Mouse (Mus musculus) layer of hippocampus, adult 8-10 months (tissue): ENCODE data around the gene Sec1. TPM values are rescaled to one million over a fixed set of nuclear protein-coding genes. Genes with fewer than 3 reads are reported as not detected.

Experiments
- DNase-seq, 2 experiments: peaks; one replicate each; pipeline ENCODE4 v3.0.0; 2022; ENCODE audit warnings: low spot score in 2 of 2
- total RNA-seq, 4 experiments: library from RNA; stranded (reverse); gene quantifications; 2 replicates each; pipeline ENCODE4 v1.2.4; 2022

The Sec1 gene
- 1 to 10 TPM; 1.6 to 4.6 (median 3.3) TPM for total RNA-seq

DNA sequence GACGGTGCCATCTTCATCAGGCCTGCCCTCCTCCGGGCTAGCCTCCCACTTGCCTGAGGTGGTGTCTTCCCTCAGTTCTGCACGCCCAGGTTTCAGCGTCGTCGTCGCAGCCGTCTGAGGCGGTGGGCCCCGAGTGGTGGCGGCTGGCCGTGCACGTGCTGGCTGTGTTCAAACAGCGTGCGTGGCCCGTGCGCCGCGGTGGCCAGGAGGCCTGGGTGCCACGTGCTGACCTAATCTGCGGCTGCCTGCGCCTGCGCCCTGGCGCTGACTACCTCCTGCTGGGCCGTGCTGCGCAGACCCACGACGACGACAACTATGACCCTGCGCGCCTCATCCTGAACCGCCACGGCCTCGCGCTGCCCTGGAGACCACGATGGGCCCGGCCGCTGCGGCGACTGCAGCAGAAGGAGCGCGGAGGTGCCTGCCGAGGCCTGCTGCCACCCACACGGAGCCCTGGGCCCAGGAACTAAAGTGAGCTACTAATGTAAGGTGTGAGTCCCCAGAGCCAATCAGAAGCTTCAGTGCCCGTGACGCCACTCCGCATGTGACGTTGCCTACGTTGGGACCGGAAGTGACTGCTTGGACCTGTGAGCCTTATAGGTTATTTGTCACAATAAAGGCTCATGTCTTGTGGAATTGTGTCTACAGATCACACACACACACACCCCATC lies at the start of gene Sec1:
TSS of gene Sec1 (minus strand) at position 482 of the 671 bp plus-strand sequence.
- DNase-seq: no peak

- DNase-seq: peak; percentile 87 to 89
Observed at GRCm38 (mm10) chr7:45742338-45742737, 48.1 kb upstream of the Sec1 start.

GRCm38 (mm10) chr7:45741777-45742176 lies 47.6 kb upstream of the Sec1 start:
- DNase-seq: peak in 1 of 2 experiments; percentile 42

DNA sequence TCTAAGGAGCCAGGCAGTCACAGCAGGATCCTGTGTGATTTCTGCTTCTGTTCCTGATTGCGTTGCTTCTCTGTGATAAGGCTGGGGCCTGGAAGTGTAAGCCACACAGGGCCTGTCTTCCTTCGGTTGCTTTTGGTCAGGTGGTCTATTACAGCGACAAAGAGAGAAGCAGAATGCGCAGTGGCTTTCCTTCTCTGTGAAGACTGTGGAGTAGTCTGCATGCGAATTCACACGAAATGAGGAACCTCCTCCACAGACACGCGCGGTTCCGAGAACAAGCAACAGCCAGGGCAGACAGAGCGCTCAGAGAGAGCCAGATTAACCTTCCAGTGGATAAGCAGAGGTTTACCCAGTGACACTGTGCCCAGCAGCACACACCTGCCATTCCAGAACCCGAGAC lies 47.1 kb upstream of the Sec1 start:
- no peak for DNase-seq

DNA sequence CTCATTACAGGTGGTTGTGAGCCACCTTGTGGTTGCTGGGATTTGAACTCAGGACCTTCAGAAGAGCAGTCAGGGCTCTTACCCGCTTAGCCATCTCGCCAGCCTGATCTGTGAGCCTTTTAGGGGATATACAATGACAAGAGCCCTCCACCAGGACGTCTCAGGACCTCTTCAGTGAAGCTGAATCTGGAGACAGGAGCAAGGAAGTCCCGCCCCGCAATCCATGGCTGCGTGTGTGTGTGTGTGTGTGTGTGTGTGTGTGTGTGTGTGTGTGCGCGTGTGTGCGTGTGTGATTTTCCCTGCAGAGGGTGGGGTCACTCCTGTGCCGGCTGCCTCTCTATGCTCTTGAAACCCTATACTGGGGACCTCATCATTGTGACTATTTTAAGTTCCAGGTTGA lies 45.6 kb upstream of the Sec1 start:
- no peak for DNase-seq

- peak; percentile 70 to 85 for DNase-seq
Observed at GRCm38 (mm10) chr7:45739162-45739763, 45.1 kb upstream of the Sec1 start.

- DNase-seq: no peak
Observed at GRCm38 (mm10) chr7:45733477-45733876, 39.3 kb upstream of the Sec1 start.

GRCm38 (mm10) chr7:45730727-45731431 lies 36.7 kb upstream of the Sec1 start:
- no peak for DNase-seq

DNA sequence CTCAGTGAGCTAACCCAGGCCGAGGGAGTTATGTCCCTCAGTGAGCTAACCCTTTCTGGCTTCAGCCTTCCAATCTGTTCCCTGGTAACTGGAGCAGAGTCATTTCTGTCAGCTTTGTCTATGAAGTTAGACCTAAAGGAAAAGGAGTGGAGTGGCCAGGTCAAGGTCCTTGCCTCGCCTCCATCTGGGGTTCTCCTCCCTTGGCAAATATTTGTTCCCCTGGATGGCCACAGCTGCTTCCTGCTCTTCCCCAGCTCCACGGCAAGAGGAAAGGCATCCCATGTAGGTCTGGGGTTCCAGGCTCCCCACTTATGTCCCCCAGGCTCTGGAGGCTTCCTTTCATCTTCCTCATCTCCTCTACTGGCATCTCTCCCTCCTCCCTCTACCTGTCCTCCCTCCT lies 33.4 kb upstream of the Sec1 start:
- DNase-seq: no peak

DNA sequence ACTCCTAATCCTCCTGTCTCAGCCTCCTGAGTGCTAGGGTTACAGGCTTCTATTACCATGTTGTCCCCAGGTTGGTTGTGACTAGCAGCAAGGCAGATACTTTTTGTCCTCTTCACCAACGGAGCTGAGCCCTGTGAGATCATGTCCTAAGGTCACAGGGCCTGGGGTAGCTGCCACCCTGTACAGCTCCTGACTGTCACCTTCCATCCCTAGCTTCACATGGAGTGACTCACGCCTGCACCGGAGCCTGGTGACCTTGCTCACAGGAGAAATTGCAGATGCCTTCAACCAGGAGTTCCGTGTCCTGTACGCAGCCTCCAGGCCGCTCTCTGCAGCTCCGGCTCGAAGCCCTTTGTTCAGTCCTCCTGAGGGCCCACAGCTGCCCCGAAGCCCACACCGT lies 32.2 kb upstream of the Sec1 start:
- no peak for DNase-seq

DNA sequence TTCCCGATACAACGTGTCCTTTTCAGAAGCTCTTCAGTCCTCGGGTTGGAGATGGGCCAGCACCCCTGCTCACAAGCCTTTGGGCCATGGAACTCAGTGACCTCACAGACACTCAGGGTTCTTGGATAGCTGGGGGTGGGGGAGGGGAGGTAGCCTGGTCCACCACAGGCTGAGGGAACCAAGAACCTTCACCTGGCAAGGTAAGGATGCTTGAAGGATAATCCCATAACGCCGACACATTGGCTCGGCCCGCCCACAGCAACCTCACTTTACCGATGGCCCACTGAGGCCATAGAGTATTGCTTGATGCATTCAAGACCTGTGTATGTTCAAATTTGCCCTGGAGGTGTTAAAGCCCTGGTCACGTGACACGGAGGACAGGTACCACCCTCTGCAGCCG lies 31.5 kb upstream of the Sec1 start, which contains the start of gene Spaca4:
TSS of gene Spaca4 (minus strand) at position 101 of the 400 bp plus-strand sequence.
- DNase-seq: no peak

DNA sequence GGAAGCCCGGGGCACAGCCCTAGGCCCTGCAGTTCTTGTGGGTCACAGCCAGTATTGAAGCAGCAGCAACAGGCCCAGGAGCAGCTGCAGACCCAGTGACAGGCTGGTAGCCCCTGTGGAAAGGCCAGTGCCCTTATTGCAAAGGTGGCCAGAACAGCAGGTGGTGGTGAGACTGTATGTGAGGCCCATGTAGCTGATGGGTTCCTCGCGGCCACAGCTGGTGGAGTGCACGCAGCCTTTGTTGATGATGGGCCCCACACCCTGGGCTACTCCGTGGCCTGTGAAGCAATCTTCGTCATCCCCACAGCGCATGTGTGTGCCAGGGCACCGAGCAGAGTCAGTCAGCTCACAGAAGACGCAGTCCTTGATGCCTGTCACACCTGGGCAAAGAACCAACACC lies 30.9 kb upstream of the Sec1 start:
- DNase-seq: no peak

- DNase-seq: no peak
Observed at GRCm38 (mm10) chr7:45723781-45724180, 29.6 kb upstream of the Sec1 start.

DNA sequence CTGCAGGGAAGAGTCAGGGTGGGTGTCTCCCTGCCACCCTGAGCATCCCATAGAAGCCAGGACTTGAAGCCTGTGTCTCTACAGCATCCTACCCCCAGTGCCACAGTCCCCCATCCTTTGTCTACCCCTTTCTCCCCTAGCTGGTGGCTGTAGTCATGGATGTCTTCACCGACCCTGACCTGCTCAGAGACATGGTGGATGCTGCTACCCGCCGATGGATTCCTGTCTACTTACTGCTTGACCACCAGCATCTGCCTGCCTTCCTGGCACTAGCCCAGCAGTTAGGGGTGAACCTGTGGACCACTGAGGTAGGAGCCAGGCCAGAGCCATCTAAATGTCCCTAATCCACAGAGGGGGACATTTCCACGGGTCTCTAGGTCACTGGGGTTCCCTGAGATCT lies 29.1 kb upstream of the Sec1 start:
- DNase-seq: no peak

- DNase-seq: no peak
Observed at GRCm38 (mm10) chr7:45722348-45722713, 28.1 kb upstream of the Sec1 start.

DNA sequence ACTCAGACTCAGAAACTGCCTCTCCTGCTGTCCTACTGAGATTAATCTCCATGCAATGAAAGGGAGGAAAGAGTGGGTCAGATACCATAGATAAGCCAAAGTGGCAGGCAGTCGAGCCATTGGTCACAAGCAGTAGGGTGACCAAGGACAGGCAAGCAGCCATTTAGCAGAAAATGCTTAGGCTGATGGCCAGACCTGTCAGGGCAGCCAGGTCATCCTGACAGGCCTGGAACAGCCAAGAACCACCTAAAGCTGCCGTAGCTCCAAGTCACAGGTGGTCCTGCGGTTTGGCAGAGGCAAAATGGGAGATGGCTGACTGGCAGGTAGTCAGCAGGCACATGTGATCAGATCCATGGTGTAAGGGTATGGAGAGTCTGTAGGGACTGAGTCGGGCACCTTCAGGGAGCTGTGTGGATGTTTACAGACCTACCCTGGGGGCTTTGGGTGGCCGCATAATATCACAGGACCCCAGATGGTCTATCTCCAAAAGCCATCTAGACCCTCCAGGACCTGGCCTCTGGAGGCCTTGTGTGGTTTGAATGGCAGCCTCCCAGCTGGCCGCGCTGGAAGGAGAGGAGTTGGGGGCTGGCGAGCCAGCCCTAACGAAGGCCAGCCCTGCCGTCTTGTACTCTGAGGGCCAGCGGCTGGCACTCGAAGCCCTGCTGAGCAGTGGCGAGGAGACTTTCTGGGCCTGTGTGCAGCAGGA lies 27.6 kb upstream of the Sec1 start:
- peak in 1 of 2 experiments; percentile 3 for DNase-seq

GRCm38 (mm10) chr7:45721234-45721571 lies 27.0 kb upstream of the Sec1 start:
- no peak for DNase-seq

GRCm38 (mm10) chr7:45720413-45721233 lies 26.4 kb upstream of the Sec1 start, which contains the start of gene Fam83e:
Gene Fam83e, plus strand, starts transcription at chr7:45721212.
- peak in 1 of 2 experiments; percentile 10 for DNase-seq

- DNase-seq: peak in 1 of 2 experiments; percentile 9
Observed at GRCm38 (mm10) chr7:45719738-45720412, 25.7 kb upstream of the Sec1 start.

- DNase-seq: peak in 1 of 2 experiments; percentile 16
Observed at GRCm38 (mm10) chr7:45719180-45719579, 25.0 kb upstream of the Sec1 start.
